Mouse (Mus musculus): ENCODE measurements around the gene Snx32. TPM values are rescaled to one million over a fixed set of nuclear protein-coding genes. Genes with fewer than 3 reads are reported as not detected.

The Snx32 gene
- total RNA-seq, 2 experiments from 2014 or later = 5.1 to 7.2 TPM

DNA sequence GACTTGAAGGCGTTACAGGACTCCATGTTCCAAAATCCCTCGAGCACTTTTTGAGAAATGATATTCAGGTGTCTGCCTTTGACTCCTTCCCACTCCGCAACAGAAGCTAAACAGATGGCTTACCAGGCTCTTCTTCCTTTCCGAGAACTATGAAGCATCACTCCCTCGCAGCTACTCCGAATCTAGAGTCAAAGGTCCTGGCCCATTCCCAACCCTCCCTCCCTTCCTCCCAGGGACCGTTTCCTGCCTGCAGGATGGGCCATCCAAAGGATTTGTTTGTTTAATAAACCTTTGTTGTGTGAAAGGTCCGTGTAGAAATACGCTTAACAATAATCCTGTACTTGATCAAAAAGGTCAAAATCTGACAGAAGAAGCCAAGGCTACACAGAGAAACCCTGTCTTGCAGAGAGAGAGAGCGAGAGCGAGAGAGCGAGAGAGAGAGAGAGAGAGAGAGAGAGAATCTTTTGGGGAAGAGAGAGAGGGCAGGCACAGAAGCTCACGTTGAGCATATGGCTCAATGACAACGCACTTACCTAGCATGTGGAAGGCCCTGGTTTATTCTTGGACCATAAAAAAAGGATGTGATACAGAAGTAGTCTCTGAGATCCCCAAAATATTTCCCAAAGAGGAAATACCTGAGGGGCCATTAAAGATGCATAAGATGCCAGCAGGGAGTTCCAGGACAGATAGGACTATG, 52.4 kb downstream of the Snx32 start, which contains the start of gene Ccdc85b:
Gene Ccdc85b, minus strand, starts transcription at position 149 of the 697 bp plus-strand sequence.
- no peak for DNase-seq

DNA sequence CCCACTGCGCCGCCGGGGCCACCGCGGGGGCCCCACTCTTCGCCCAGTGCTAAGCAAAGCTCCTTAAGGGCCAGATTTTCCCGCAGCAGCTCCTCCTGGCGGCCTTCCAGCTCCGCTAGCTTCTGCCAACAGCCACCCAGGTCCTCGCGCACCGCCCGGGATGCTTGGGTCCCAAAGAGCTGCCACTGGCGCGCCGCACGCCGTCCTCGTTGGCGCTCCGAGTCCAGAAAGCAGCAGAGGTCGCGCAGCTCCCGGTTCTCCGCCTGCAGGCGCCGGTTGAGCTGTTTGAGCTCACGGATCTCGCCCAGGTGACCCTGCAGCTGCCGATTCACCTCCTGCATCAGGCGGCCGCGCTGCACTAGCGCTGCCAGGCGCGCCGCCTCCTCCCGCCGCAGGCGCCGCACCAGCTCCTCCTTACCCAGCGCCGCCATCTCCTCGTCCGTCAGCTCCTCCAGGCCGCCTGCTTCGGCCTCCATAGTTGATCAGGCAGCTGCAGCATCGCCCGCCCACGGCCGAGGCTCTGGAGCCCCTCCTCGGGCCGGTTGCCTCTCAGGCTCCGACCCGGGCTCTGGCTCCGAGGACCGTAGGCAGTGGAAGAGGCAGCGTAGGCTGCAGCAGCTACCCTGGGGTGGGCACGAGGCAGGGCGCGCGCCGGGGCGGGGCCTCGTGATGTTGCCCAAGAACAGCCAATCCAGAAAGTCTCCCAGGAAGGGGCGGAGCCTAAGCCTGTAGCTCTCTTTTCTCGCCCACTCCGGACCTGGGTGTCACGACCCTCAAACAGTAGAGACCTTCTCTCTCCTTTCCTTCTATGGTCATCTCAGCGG, 53.2 kb downstream of the Snx32 start:
- peak; percentile 94 for DNase-seq

DNA sequence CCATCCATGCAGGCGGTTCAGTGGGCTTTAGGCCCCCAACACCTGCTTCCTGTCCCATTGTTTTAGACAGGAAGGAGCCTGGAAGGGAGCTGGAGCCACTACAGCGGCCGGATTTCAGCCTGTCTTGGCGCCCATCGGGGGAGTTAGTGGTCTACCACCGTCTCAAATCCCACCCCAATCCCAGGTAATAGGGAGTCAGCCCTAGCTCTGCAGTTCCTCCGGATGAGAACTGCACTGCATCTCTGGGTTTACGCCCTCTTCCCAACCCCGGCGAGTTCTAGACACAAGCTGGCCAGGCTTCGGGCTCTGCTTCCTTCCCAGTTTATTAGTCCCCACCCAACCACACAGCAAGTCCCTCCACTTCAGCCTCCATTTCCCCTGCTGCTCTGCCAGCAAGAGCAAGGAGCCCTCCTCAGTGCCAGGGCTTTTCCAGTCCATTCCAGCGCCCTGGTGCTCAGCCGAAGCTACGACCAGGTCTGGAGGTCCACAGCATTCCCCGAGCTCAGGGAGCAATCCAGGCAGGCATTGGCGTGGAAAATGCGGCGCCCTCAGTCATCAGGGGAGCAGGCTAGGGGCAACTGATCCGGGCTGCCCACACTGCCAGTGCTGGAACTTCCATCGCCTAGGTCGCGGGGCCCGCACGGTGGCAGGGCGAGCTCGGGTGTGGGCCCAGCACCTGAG, 54.0 kb downstream of the Snx32 start:
- DNase-seq = peak; percentile 33

DNA sequence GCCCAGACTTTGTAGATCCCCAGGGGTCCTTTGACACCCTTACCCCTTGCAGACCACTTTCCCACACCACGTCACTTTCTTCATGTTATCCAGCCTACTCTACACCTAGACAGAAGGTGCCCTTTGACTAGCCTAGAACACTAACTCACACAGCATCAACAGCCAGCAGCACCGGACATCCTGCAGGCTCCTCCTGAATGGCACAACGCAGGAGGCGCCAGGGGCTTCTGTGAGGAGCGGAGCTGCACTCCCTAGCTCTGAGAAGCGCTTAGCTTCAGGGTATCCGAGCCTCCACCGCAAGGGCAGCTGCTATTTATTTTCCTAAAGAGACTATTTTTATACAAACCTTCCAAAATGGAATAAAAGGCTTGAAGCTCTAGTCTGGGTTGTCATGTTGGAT, 54.8 kb downstream of the Snx32 start:
- no peak for DNase-seq

DNA sequence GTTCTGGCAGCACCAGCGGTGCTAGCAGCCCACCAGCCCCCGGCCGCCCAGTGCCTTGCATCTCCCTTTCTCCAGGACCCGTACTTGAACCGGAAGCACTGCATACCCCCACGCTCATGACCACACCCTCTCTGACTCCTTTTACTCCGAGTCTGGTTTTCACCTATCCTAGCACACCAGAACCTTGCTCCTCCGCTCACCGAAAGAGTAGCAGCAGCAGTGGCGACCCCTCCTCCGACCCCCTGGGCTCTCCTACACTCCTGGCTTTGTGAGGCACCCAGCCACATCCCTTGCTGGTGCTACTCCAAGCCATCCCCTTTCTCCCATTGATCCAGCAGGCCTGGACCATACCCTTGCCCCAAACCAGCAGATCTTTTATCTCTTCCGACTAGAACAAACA, 55.3 kb downstream of the Snx32 start:
- no peak for DNase-seq

DNA sequence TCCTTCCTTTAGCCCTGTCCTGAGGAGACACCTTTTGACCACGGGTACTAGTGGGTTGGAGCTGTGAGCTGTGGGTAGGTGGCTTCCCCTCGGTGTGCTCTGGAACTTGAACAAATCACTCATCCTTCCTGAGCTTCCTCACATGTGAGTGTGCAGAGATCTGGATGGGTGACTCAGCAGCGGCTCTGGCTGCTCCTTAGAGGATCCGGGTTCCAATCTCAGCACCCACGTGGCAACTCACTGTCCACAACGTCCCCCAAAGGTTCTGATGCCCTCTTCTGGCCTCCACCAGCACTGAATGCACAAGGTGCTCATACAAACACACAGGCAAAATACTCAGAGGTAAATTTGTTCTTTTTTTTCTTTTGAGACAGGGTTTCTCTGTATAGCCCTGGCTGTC, 58.6 kb downstream of the Snx32 start:
- no peak for DNase-seq

DNA sequence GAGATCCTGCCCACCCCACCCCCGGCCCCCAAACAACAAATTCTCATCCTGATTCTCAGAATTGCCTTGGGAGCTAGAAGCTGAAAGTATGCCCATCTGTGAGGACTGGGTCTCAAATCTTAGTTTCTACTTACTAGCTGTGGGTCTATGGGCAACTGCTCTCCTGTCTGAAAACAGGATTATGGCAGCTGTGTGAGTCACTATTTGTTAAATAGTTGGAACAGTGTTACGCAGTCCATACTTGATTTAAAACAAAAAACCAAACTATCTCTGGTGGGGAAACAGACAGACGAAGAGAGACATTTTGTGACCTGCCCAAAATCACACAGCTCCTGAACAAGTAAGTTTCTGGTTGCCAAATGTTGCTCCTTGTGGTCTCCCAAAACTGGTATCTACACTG, 60.7 kb downstream of the Snx32 start:
- no peak for DNase-seq

DNA sequence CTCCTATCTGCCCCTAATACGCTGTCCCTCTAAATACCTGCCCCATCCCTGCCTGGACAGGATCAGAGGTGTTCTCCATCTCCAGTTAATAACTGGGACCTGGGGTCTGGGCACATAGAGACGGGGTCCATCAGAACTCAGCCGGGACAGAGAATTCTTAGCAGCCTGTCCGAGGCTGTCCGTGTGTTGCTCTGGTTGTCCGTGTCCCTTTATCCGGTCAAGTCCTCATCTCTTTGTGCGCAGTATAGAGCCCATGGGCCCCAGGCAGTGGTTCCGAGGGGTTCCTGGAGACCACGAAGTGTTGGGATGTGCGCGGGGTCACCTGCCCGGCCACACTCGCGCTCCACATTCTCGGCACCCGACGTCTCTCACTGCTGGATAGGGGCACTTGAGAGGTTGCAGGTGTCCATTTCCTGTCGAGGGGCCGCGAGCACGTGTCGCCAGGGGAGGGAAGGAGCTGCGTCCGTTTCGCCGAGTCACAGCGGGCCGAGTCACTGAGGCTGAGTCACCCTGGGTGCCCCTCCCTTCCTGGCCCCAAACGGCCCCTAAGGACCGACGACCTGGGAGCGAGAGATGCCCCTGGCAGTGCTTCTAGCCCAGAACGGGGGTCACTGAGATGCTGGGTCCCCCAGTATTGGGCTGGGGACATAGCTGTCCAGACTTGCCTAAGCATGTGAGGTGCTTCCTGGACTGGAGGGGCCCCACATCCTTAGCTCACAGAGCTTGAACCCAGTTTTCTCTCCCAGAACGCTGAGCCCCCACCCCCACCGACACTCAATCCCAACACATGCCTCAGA, 61.8 kb downstream of the Snx32 start:
- DNase-seq = no peak

DNA sequence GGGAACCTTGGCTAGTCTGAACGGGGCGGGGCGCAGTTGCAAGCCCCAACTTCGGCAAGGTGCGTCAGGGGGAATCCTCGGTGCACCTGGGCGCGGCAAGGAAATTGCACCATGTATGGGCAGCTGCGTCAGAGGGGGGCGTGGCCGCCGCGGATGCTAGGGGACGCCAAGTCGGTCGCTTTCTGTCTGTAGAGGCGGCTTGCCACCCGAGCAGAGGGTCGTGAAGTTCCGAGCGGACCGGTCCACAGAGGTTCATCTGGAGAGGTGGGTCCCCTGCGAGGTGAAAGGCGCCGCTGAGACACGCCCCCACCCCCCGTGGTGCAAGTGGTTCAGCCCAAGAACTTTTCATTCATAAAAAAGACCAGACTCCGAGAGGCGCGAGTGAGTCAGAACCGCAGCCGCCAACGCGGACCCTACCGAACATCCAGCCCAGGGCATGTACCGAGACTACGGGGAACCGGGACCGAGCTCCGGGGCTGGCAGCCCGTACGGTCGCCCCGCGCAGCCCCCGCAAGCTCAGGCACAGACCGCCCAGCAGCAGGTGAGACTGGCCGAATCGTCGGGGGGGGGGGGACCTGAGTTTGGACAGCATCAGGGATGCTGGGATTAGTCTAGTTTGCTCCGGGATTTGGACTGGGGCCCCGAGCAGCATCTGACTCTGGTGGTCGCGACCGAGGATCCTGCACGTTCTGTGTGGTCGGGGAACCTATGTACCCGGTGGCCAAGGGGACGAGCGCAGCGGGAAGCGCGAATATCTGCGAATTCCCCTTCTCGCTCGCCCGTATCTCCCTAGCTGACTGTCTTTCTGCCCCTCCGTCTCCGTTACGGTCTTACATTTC, 62.6 kb downstream of the Snx32 start, which contains the start of gene Fosl1:
Gene Fosl1, plus strand, starts transcription at position 33 of the 839 bp plus-strand sequence.
- DNase-seq = peak; percentile 63

DNA sequence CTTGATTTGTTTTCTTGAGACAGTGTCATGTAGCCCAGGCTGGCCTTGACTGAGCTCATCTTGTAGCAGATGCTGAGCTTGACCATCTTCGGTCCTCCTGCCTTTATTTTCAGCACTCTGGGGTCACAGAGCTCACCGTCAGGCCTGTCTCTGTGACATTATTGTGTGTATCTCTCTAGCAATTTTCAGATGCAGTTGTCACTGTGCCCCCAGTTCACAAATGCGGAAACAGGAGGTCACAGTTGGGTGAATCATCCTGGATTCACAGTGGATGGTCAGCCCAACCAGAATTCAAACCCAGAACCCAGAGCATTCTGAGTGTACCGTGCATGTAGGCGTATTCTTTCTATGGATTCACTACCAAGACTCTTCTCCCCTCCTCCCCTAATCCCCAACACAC, 64.6 kb downstream of the Snx32 start:
- DNase-seq = no peak

DNA sequence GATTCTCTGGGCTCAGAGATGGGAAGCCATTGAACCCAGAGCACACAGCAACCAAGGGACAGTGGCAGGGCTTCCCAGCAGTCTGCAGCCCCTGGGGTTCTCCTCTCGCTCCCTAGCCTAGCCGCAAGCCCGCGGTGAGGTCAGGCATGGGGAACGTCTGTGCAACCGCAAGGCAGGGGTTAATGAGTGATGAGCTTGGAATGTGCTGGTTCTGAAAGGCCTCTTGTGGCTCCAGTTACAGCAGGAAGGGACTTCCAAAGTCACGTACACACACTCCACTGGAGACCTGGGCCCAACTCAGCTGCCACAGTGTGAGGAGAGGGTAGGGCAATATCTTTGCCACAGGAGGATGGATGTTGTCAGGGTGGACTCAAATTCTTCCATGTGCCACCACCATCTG, 65.4 kb downstream of the Snx32 start:
- DNase-seq = no peak

DNA sequence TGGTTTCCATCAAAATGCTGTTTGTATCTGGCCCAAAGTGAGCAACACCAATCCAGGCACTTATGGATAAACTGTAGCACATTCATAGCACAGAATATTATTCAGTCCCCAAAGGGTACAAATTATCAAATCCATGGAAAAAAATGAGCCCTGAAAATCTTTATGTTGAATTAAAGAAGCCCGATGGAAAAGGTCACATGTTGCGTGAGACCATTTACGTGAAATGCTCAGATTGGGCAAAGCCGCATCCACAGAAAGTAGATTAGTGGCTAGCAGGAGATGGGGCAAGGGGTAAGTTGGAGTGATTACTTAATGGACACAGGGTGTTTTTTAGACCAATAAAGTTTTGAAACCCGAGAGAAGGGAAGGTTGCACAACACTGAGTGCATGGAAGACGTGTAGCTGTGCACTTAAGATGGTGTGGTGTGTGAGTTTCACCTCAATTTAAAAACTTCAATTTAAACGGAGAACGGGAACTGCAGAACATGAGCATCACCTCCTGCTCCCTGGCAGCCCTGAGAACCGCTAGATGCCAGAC, 65.9 kb downstream of the Snx32 start:
- no peak for DNase-seq

Other genes starting within 250 kb of the Snx32 start
- gene Pacs1, start 237.4 kb downstream of the Snx32 start, total RNA-seq (2021) = 10 to 100 TPM; 10.3 to 11.1 TPM
- gene Sf3b2, start 215.1 kb downstream of the Snx32 start, total RNA-seq (2021) = 10 to 100 TPM; 81.9 to 88.6 TPM
- gene Gal3st3, start 212.2 kb downstream of the Snx32 start, total RNA-seq (2021) = under 1 TPM; 0.28 to 0.47 TPM
- gene Catsper1, start 174.8 kb downstream of the Snx32 start, total RNA-seq (2021) = not detected
- 1 to 10 TPM; 1.8 to 1.9 TPM for gene Cst6, start 161.0 kb downstream of the Snx32 start, total RNA-seq (2021)
- 10 to 100 TPM; 14.0 to 15.6 TPM for gene Eif1ad, start 143.8 kb downstream of the Snx32 start, total RNA-seq (2021)
- gene Banf1, start 143.4 kb downstream of the Snx32 start, total RNA-seq (2021) = 100 to 1,000 TPM; 128 to 150 TPM
- gene Sart1, start 121.8 kb downstream of the Snx32 start, total RNA-seq (2021) = 10 to 100 TPM; 39.8 to 45.4 TPM
- gene Tsga10ip, start 108.0 kb downstream of the Snx32 start, total RNA-seq (2021) = under 1 TPM in 1 of 2 experiments, not detected in 1; 0.23 TPM
- 100 to 1,000 TPM; 513 to 561 TPM for gene Drap1, start 85.6 kb downstream of the Snx32 start, total RNA-seq (2021)
- gene AI837181, start 85.4 kb downstream of the Snx32 start, total RNA-seq (2021) = 10 to 100 TPM; 47.8 to 50.5 TPM
- not detected for gene Fosl1, start 63.0 kb downstream of the Snx32 start, total RNA-seq (2021)
- gene Ccdc85b, start 52.6 kb downstream of the Snx32 start, total RNA-seq (2021) = 1 to 10 TPM; 8.2 to 9.1 TPM
- 10 to 100 TPM; 53.2 to 54.6 TPM for gene Fibp, start 49.9 kb downstream of the Snx32 start, total RNA-seq (2021)
- gene Ctsw, start 42.0 kb downstream of the Snx32 start, total RNA-seq (2021) = under 1 TPM in 1 of 2 experiments, not detected in 1; 0.50 TPM
- 10 to 100 TPM; 29.9 to 42.9 TPM for gene Efemp2, start 36.6 kb downstream of the Snx32 start, total RNA-seq (2021)
- 10 to 100 TPM; 24.7 to 29.9 TPM for gene Mus81, start 22.1 kb downstream of the Snx32 start, total RNA-seq (2021)
- gene Cfl1, start 20.1 kb downstream of the Snx32 start, total RNA-seq (2021) = 100 to 1,000 TPM; 305 to 378 TPM
- 1 to 10 TPM in 1 of 2 experiments, under 1 TPM in 1; 0.47 to 1.4 TPM for gene 1700020D05Rik, start 6.8 kb downstream of the Snx32 start, total RNA-seq (2021)
- not detected for gene Ovol1, start 50.1 kb upstream of the Snx32 start, total RNA-seq (2021)
- gene Ap5b1, start 57.5 kb upstream of the Snx32 start, total RNA-seq (2021) = 1 to 10 TPM; 1.6 to 2.7 TPM
- gene Rnaseh2c, start 91.3 kb upstream of the Snx32 start, total RNA-seq (2021) = 10 to 100 TPM; 44.9 to 50.4 TPM
- 10 to 100 TPM; 31.6 to 39.9 TPM for gene Kat5, start 99.7 kb upstream of the Snx32 start, total RNA-seq (2021)
- 10 to 100 TPM; 20.0 to 28.8 TPM for gene Rela, start 126.9 kb upstream of the Snx32 start, total RNA-seq (2021)
- 10 to 100 TPM; 25.5 to 36.6 TPM for gene Sipa1, start 153.2 kb upstream of the Snx32 start, total RNA-seq (2021)
- gene Map3k11, start 178.2 kb upstream of the Snx32 start, total RNA-seq (2021) = 10 to 100 TPM; 19.3 to 25.0 TPM
- gene Pcnx3, start 178.4 kb upstream of the Snx32 start, total RNA-seq (2021) = 10 to 100 TPM; 19.5 to 32.5 TPM
- gene Kcnk7, start 193.8 kb upstream of the Snx32 start, total RNA-seq (2021) = not detected
- 100 to 1,000 TPM; 280 to 285 TPM for gene Ehbp1l1, start 215.8 kb upstream of the Snx32 start, total RNA-seq (2021)
- 10 to 100 TPM; 43.1 to 44.9 TPM for gene Fam89b, start 219.1 kb upstream of the Snx32 start, total RNA-seq (2021)
- gene Ltbp3, start 230.4 kb upstream of the Snx32 start, total RNA-seq (2021) = 100 to 1,000 TPM in 1 of 2 experiments, 10 to 100 TPM in 1; 88.0 to 113 TPM

All from gastrocnemius, postnatal 10 days (tissue).